Mouse (Mus musculus) myocyte (in vitro differentiated cells): ENCODE data around the gene Tada2b.

Source experiments
- CEBPB ChIP-seq: IDR thresholded peaks from 2 replicates; pipeline ENCODE4 v1.6.1; 2011; ENCODE audit warnings: mild to moderate bottlenecking, moderate library complexity; ENCODE audit not compliant: poor library complexity, insufficient read depth, severe bottlenecking
- POLR2A ChIP-seq: IDR thresholded peaks from one replicate; pipeline ENCODE4 v1.6.1; 2011; ENCODE audit warnings: low read depth, mild to moderate bottlenecking, control low read depth, moderate library complexity; ENCODE audit not compliant: insufficient read length
- TCF3 ChIP-seq: IDR thresholded peaks from one replicate; pipeline ENCODE4 v1.6.1; 2011; ENCODE audit warnings: low read depth, control low read depth; ENCODE audit not compliant: insufficient read length
- USF1 ChIP-seq: IDR thresholded peaks from one replicate; pipeline ENCODE4 v1.6.1; 2011; ENCODE audit warnings: low read depth, mild to moderate bottlenecking, control low read depth, moderate library complexity

- TF ChIP-seq TCF3 (no peak), POLR2A (no peak), USF1 (no peak), CEBPB (no peak)
Measured at GRCm38 (mm10) chr5:36477486-36477885, 6.6 kb downstream of the Tada2b start.
